Mouse (Mus musculus) gastrocnemius, adult 2 months (tissue): ENCODE results near the gene Xpo6. TPM values are rescaled to one million over a fixed set of nuclear protein-coding genes. Genes with fewer than 3 reads are reported as not detected.

Source experiments
- DNase-seq: peaks from one replicate; pipeline ENCODE4 v3.0.0; 2022
- H3K27ac ChIP-seq: fragments of 200-600 bp; 2 replicates; pipeline ENCODE4 v1.8.1; 2022; ENCODE audit warnings: mild to moderate bottlenecking
- H3K4me3 ChIP-seq: fragments of 200-600 bp; 2 replicates; pipeline ENCODE4 v1.8.1; 2022; ENCODE audit warnings: mild to moderate bottlenecking, moderate library complexity
- CTCF ChIP-seq: fragments of 200-600 bp; IDR thresholded peaks from 2 replicates; pipeline ENCODE4 v1.8.1; 2022; ENCODE audit warnings: antibody characterized with exemption, mild to moderate bottlenecking, moderate library complexity
- intact Hi-C: fragments of 180-260 bp; cut with DNase I; formaldehyde crosslinking; loops from one replicate; pipeline ENCODE4 v1.15.1; 2025
- total RNA-seq, 2 experiments: library from RNA; stranded (reverse); gene quantifications; 2 replicates each; pipeline ENCODE4 v1.2.3; 2021

Xpo6 gene
- total RNA-seq, 2 experiments from 2014 or later = 18.6 to 19.3 TPM

- Histone ChIP-seq H3K4me3 (no peak overlapping the region), H3K27ac (no peak overlapping the region)
- intact Hi-C loops = no loop called here
- no peak for TF ChIP-seq CTCF
- DNase-seq = no peak
These were observed 48.0 kb downstream of the Xpo6 start for GRCm38 (mm10) chr7:126152324-126152723.

DNA sequence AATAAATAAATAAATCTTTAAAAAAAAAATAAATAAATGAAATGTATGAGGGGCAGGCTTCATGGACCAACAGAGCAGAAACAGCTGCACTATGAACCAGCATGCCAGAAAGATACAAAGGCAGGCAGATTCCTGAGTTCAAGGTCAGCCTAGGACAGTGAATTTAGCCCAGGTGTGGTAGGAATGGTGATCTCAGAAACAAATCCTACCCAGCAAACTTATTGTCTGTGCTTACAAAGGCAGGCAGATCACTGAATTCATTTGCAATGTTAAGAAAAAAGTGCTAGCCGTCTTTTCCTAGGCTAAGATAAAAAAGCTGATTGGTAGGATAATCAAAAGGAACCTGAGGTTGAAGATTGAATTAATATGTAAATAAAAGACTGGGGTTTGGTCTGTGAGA, 54.1 kb downstream of the Xpo6 start:
- no peak for TF ChIP-seq CTCF
- intact Hi-C loops = no loop called here
- DNase-seq = no peak
- no peak overlapping the region for H3K4me3 ChIP-seq
- no peak overlapping the region for H3K27ac ChIP-seq

GRCm38 (mm10) chr7:126144364-126144763, 55.9 kb downstream of the Xpo6 start:
- TF ChIP-seq CTCF = no peak
- DNase-seq = no peak
- intact Hi-C loops = no loop called here
- H3K4me3 ChIP-seq = no peak overlapping the region
- H3K27ac ChIP-seq = no peak overlapping the region

- Histone ChIP-seq H3K27ac (no peak overlapping the region), H3K4me3 (no peak overlapping the region)
- no peak for DNase-seq
- TF ChIP-seq CTCF = no peak
- intact Hi-C loops = no loop called here
These were observed 62.5 kb downstream of the Xpo6 start for GRCm38 (mm10) chr7:126137850-126138249.

- no peak overlapping the region for H3K27ac ChIP-seq
- DNase-seq = no peak
- intact Hi-C loops = no loop called here
- no peak for TF ChIP-seq CTCF
- no peak overlapping the region for H3K4me3 ChIP-seq
These were observed 64.9 kb downstream of the Xpo6 start for GRCm38 (mm10) chr7:126135391-126135790.

- no peak overlapping the region for H3K4me3 ChIP-seq
- H3K27ac ChIP-seq = no peak overlapping the region
- TF ChIP-seq CTCF = no peak
- DNase-seq = no peak
- intact Hi-C loops = no loop called here
These were observed 65.5 kb downstream of the Xpo6 start for GRCm38 (mm10) chr7:126134634-126135321.

DNA sequence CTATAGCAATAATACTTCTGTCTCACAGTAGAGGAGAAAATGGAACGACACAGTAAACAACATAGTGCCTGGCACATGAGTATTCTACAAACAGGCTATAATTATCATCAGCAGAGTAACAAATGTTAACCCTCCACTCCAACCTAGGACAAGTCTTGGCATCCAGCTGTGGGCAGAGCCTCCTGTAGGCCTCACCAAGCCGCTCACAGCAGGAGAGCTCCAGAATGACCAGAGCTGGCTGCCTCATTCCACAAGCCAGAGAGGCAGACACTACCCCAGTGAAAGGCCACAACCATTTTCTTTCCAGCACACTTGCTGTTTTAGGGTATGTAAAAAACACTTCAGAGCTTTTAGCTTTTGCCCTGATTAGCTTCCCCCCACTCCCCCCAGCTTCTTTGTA, 72.6 kb downstream of the Xpo6 start:
- intact Hi-C loops = no loop called here
- no peak for TF ChIP-seq CTCF
- no peak for DNase-seq
- no peak overlapping the region for H3K27ac ChIP-seq
- H3K4me3 ChIP-seq = no peak overlapping the region

GRCm38 (mm10) chr7:126126502-126126901, 73.8 kb downstream of the Xpo6 start:
- no peak for DNase-seq
- intact Hi-C loops = no loop called here
- Histone ChIP-seq H3K27ac (no peak overlapping the region), H3K4me3 (no peak overlapping the region)
- TF ChIP-seq CTCF = no peak

DNA sequence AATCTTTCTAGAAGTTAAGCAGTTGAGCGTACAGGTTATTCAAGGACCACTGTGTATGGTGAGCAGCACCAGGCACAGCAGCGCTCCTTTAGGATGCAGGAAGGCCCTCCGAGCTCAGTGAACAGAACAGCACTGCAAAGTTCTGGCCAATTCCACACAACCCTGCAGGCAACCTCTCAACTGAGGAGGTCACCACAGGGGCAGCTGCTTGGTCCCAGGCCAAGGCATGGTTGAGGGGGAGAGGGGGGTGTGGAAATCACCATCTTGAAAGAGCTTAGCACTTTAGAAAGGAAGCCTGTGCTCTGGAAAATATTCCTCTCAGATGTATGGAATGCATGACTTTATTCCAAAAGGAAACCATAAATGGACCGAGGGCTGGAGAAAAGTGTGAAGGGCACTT, 78.8 kb downstream of the Xpo6 start:
- TF ChIP-seq CTCF = no peak
- H3K4me3 ChIP-seq = no peak overlapping the region
- intact Hi-C loops = no loop called here
- DNase-seq = no peak
- H3K27ac ChIP-seq = no peak overlapping the region

DNA sequence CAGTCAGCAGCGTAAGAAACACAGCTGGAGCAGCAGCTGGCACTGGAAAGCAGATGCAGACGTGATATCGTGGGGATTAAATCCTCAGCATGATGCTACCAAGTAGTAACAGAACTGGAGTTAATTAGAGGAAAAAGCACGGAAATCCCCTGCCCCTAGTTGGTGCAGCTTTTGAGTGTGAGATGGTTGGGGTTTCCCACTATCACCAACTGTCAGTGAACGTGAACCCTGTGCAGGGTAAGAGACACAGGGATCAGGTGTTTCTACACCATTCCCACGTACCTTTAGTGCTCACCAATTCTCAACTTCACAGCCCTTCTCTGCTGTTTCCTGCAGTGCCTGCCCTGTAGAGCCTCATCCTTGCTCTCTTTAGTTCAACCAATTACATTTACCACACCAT, 80.5 kb downstream of the Xpo6 start:
- H3K4me3 ChIP-seq = no peak overlapping the region
- TF ChIP-seq CTCF = no peak
- H3K27ac ChIP-seq = no peak overlapping the region
- intact Hi-C loops = no loop called here
- DNase-seq = no peak

DNA sequence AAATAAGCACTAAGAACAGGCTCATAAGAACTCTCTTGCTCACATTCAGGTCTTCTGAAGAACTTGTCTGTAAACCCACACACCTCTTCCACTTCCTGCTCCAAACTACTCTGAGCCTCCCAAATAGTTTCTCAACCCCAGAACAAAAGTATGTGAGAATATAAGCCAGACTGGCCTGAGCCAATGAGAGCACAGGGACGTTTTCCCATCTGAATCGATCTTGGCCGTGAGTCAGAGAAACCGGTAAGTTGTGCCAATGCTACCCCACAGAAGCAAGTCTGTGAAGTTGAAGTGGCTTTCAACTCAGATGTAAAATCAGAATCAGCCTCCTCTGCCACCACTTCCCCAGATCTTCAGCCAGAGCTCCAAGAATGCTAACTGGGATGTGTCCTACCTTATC, 87.0 kb downstream of the Xpo6 start:
- Histone ChIP-seq H3K27ac (no peak overlapping the region), H3K4me3 (no peak overlapping the region)
- no peak for DNase-seq
- no peak for TF ChIP-seq CTCF
- intact Hi-C loops = no loop called here

- intact Hi-C loops = no loop called here
- TF ChIP-seq CTCF = no peak
- no peak overlapping the region for H3K4me3 ChIP-seq
- no peak for DNase-seq
- H3K27ac ChIP-seq = no peak overlapping the region
These were observed 89.1 kb downstream of the Xpo6 start for GRCm38 (mm10) chr7:126111230-126111629.

DNA sequence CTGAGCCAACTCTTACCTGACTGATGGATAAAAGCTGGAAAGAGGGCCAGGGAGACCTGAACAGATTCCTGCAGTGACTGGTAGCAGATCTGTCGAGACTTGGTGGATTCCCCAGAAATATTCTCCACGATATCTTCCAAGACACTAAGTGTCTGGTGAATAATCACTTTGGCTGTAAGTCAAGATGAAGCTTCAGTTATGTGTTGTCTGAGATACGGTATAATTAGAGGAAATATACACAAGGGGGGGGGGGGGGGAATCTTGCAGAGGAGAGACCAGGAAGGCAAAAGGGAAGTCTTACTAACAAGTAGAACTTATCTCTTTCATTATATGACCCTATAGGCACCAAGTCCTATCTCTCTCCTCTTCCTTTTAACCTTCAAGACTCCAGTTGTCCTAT, 90.4 kb downstream of the Xpo6 start:
- TF ChIP-seq CTCF = no peak
- Histone ChIP-seq H3K27ac (no peak overlapping the region), H3K4me3 (no peak overlapping the region)
- intact Hi-C loops = no loop called here
- no peak for DNase-seq

- DNase-seq = no peak
- intact Hi-C loops = no loop called here
- TF ChIP-seq CTCF = no peak
- Histone ChIP-seq H3K4me3 (no peak overlapping the region), H3K27ac (no peak overlapping the region)
These were observed 99.9 kb downstream of the Xpo6 start for GRCm38 (mm10) chr7:126100440-126100839.

- H3K27ac ChIP-seq = no peak overlapping the region
- no peak overlapping the region for H3K4me3 ChIP-seq
- no peak for DNase-seq
- TF ChIP-seq CTCF = no peak
- intact Hi-C loops = no loop called here
These were observed 100.5 kb downstream of the Xpo6 start for GRCm38 (mm10) chr7:126099835-126100234.
